Mouse (Mus musculus): ENCODE results near the gene Lrrc28.
"Not testable (repeated sequence)": the region's sequence is repeated elsewhere in the genome, so short reads cannot be mapped to it uniquely, and the experiment has no call there.

The Lrrc28 gene

GRCm38 (mm10) chr7:67536588-67537372 lies 108.3 kb downstream of the Lrrc28 start:
- in situ Hi-C loops (cut with MseI, MboI) = no loop called here

- in situ Hi-C loops (cut with MseI, MboI) = no loop called here
These were observed 109.1 kb downstream of the Lrrc28 start for GRCm38 (mm10) chr7:67535941-67536340.

- in situ Hi-C loops (cut with MseI, MboI) = no loop called here
These were observed 114.1 kb downstream of the Lrrc28 start for GRCm38 (mm10) chr7:67530981-67531380.

GRCm38 (mm10) chr7:67529381-67529780 lies 115.7 kb downstream of the Lrrc28 start:
- in situ Hi-C loops (cut with MseI, MboI) = no loop called here

GRCm38 (mm10) chr7:67528821-67529221 lies 116.2 kb downstream of the Lrrc28 start:
- in situ Hi-C loops (cut with MseI, MboI) = no loop called here

- in situ Hi-C loops (cut with MseI, MboI) = no loop called here
These were observed 116.8 kb downstream of the Lrrc28 start for GRCm38 (mm10) chr7:67528063-67528811.

- in situ Hi-C loops (cut with MseI, MboI) = no loop called here
These were observed 119.0 kb downstream of the Lrrc28 start for GRCm38 (mm10) chr7:67525886-67526580.

- in situ Hi-C loops (cut with MseI, MboI) = not testable (repeated sequence)
These were observed 121.0 kb downstream of the Lrrc28 start for GRCm38 (mm10) chr7:67524069-67524468.

GRCm38 (mm10) chr7:67523400-67523799 lies 121.7 kb downstream of the Lrrc28 start:
- in situ Hi-C loops (cut with MseI, MboI) = no loop called here

- in situ Hi-C loops (cut with MseI, MboI) = not testable (repeated sequence)
These were observed 123.3 kb downstream of the Lrrc28 start for GRCm38 (mm10) chr7:67521731-67522130.

GRCm38 (mm10) chr7:67520959-67521358 lies 124.1 kb downstream of the Lrrc28 start:
- in situ Hi-C loops (cut with MseI, MboI) = no loop called here

GRCm38 (mm10) chr7:67520001-67520400 lies 125.1 kb downstream of the Lrrc28 start:
- in situ Hi-C loops (cut with MseI, MboI) = no loop called here

GRCm38 (mm10) chr7:67515621-67516020 lies 129.4 kb downstream of the Lrrc28 start:
- in situ Hi-C loops (cut with MseI, MboI) = no loop called here

- in situ Hi-C loops (cut with MseI, MboI) = no loop called here
These were observed 130.2 kb downstream of the Lrrc28 start for GRCm38 (mm10) chr7:67514893-67515292.

- in situ Hi-C loops (cut with MseI, MboI) = no loop called here
These were observed 130.7 kb downstream of the Lrrc28 start for GRCm38 (mm10) chr7:67514380-67514779.

GRCm38 (mm10) chr7:67513656-67514055 lies 131.4 kb downstream of the Lrrc28 start:
- in situ Hi-C loops (cut with MseI, MboI) = no loop called here

GRCm38 (mm10) chr7:67511606-67512005 lies 133.5 kb downstream of the Lrrc28 start:
- in situ Hi-C loops (cut with MseI, MboI) = no loop called here

- in situ Hi-C loops (cut with MseI, MboI) = no loop called here
These were observed 141.6 kb downstream of the Lrrc28 start for GRCm38 (mm10) chr7:67503281-67504010.

- in situ Hi-C loops (cut with MseI, MboI) = no loop called here
These were observed 142.4 kb downstream of the Lrrc28 start for GRCm38 (mm10) chr7:67502631-67503030.

GRCm38 (mm10) chr7:67500878-67501277 lies 144.2 kb downstream of the Lrrc28 start:
- in situ Hi-C loops (cut with MseI, MboI) = no loop called here

- in situ Hi-C loops (cut with MseI, MboI) = no loop called here
These were observed 144.8 kb downstream of the Lrrc28 start for GRCm38 (mm10) chr7:67500076-67500828.
